Mouse (Mus musculus) hindbrain, postnatal 0 days (tissue): Measurements from ENCODE around the gene Kifc1. TPM values are rescaled to one million over a fixed set of nuclear protein-coding genes. Genes with fewer than 3 reads are reported as not detected.
A peak's percentile ranks its signal among the peaks of the same experiment; 100 is the strongest.
"Not testable (repeated sequence)": the region's sequence is repeated elsewhere in the genome, so short reads cannot be mapped to it uniquely, and the experiment has no call there.

ENCODE experiments used
- ATAC-seq: fragments of 200-750 bp; cut with Nextera tagmentation; 2 replicates; pipeline ENCODE4 v1.8.0; 2017; ENCODE audit warnings: mild to moderate bottlenecking, moderate TSS enrichment, moderate library complexity
- DNase-seq: peaks from one replicate; pipeline ENCODE4 v3.0.0-alpha.2; 2015; ENCODE audit warnings: low spot score
- H3K27ac ChIP-seq: fragments of 300-500 bp; sonication (generic); 2 replicates; pipeline ENCODE4 v1.5.1; 2014; ENCODE audit warnings: mild to moderate bottlenecking
- H3K27me3 ChIP-seq: fragments of 300-500 bp; sonication (generic); 2 replicates; pipeline ENCODE4 v1.6.1; 2014; ENCODE audit warnings: low read length, mixed read lengths; ENCODE audit not compliant: insufficient read depth
- H3K36me3 ChIP-seq: fragments of 300-500 bp; sonication (generic); 2 replicates; pipeline ENCODE4 v1.6.1; 2014; ENCODE audit warnings: low read length, mixed read lengths; ENCODE audit not compliant: insufficient read depth
- H3K4me1 ChIP-seq: fragments of 300-500 bp; sonication (generic); 2 replicates; pipeline ENCODE4 v1.6.1; 2014; ENCODE audit warnings: antibody characterized with exemption, low read length, mixed read lengths; ENCODE audit not compliant: insufficient read depth
- H3K4me2 ChIP-seq: fragments of 300-500 bp; sonication (generic); 2 replicates; pipeline ENCODE4 v1.6.1; 2014; ENCODE audit warnings: low read depth, mild to moderate bottlenecking, low read length, moderate library complexity, mixed read lengths
- H3K4me3 ChIP-seq: fragments of 300-500 bp; sonication (generic); 2 replicates; pipeline ENCODE4 v1.5.1; 2014; ENCODE audit warnings: low read length
- H3K9ac ChIP-seq: fragments of 300-500 bp; sonication (generic); replicated peaks from 2 replicates; pipeline ENCODE4 v1.6.1; 2014; ENCODE audit warnings: mild to moderate bottlenecking, low read length, moderate library complexity, mixed read lengths
- H3K9me3 ChIP-seq: fragments of 300-500 bp; sonication (generic); 2 replicates; pipeline ENCODE4 v1.6.1; 2016; ENCODE audit warnings: low read length, mixed read lengths
- CTCF ChIP-seq: IDR thresholded peaks from 2 replicates; pipeline ENCODE4 v1.5.1; 2016; ENCODE audit warnings: antibody characterized with exemption, control low read depth, low read depth
- WGBS: fragments of 180-500 bp; shearing (Covaris S2); extraction: QIAGEN DNeasy Blood & Tissue Kit; methylation state at CpG from one replicate; pipeline ENCODE4 v1.1.7; 2014; 5-methylcytosine and 5-hydroxymethylcytosine counted together
- polyA plus RNA-seq: library from polyadenylated mRNA; unstranded; fragments of >200 nt; fragmentation: Nextera tagmentation; extraction: Ambion mirVana; gene quantifications from 2 replicates; pipeline ENCODE4 v1.2.1, GENCODE M21; 2015
- total RNA-seq: library from RNA; depleted of rRNA; stranded (reverse); fragments of >200 nt; gene quantifications from 2 replicates; pipeline ENCODE4 v1.2.3, GENCODE M21; 2014

Kifc1 gene
- total and polyA plus RNA-seq, 2 experiments from 2014 or later, result 2.0 to 5.8 TPM

DNA sequence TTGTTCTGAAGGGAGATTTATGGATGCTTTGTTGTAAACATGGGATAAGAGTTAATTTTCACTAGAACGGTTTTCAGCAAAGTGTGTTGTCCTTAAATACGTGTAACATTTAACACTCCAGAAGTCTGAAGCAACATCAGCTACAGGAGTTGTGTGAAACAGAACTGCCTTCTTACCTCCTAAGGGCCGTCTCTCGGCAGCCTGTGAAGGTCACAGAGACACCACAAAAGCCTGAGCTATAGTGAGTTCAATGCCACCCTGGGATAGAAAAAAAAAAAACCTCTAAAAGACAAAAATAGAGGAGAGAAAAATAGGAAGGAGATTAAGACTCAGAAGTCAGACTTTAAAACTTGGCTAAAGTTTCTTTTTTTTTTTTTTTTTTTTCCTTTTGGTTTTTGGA is 11.6 kb upstream of the Kifc1 start:
- ATAC-seq, result no peak
- no peaks in the 10 kb centered on the region for H3K36me3 ChIP-seq
- no peak for TF ChIP-seq CTCF
- no peaks in the 10 kb centered on the region for H3K4me1 ChIP-seq
- no peaks in the 10 kb centered on the region for H3K27me3 ChIP-seq
- no peaks in the 10 kb centered on the region for H3K9me3 ChIP-seq
- DNase-seq, result no peak
- no peak overlapping the region for H3K4me2 ChIP-seq
- H3K4me3 ChIP-seq, result no peak overlapping the region
- WGBS, result 77% methylated on average over 4 of the region's 4 CpGs
- no peak overlapping the region for H3K9ac ChIP-seq
- no peak overlapping the region for H3K27ac ChIP-seq

DNA sequence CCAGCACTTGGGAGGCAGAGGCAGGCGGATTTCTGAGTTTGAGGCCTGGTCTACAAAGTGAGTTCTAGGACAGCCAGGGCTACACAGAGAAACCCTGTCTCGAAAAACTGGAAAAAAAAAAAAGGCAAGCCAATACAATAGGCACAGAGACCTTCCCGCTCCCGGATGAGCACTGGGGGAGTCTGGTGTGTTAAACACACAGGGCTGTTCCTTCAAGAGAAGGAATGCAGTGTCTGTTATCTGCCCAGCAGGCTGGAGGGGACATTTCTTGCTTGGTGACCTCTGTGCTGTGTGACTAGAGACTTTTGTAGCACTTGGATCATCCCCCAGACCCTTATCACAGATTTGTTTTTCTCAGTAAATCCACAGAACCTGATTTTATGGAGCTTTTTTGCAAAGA is 11.2 kb upstream of the Kifc1 start:
- Histone ChIP-seq H3K9ac (no peak overlapping the region), H3K27ac (no peak overlapping the region), H3K36me3 (no peaks in the 10 kb centered on the region), H3K27me3 (no peaks in the 10 kb centered on the region), H3K4me3 (no peak overlapping the region), H3K4me2 (no peak overlapping the region), H3K4me1 (no peaks in the 10 kb centered on the region), H3K9me3 (no peaks in the 10 kb centered on the region)
- TF ChIP-seq CTCF, result no peak
- ATAC-seq (no peak), DNase-seq (no peak)
- 71% methylated on average over 4 of the region's 4 CpGs for WGBS

DNA sequence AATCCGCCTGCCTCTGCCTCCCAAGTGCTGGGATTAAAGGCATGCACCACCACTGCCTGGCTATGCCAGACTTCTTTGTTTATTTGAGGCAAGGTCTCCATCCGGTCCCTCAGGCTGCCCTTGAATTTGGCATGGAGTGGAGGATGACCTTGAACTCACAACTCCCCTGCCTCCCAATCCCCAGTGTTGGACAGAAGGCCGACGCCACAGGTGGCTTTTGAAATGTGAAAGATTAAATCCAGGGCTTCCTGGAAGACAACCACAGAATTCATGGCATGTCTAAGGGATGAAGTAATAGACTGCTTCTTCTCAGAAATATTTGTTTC is 10.5 kb upstream of the Kifc1 start:
- TF ChIP-seq CTCF, result no peak

DNA sequence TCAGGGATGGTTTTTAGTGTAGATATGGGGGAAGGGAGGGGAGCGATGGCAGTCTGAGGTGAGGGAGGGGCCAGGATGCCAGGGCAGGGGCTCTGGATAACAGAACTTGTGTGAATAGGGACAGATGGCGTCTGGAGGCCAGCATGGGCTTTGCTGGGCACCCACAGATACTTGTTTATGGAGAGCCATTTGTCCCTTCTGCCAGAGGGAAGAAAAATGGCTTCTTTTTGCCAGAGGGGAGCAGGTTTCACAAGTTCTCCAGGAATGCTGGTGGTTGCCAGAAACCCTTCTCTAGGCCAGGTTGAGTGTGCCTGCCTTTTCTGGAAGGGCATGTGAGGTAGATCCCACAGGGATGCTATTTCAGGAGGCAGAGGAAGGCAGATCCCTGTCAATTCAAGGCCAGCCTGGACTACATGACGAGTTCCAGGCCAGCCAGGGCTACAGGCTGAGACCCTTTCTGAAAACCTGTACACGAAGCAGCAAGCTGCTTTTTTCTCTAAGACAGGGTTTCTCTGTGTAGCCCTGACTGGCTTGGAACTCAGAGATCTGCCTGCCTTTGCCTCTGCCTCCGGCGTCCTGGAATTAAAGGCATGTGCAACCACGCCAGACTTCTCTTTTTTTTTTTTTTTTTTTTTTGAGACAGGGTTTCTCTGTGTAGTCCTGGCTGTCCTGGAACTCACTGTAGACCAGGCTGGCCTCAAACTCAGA is 10.0 kb upstream of the Kifc1 start:
- no peaks in the 10 kb centered on the region for H3K27me3 ChIP-seq
- no peak for TF ChIP-seq CTCF
- no peak overlapping the region for H3K4me3 ChIP-seq
- H3K36me3 ChIP-seq, result no peaks in the 10 kb centered on the region
- no peak overlapping the region for H3K4me2 ChIP-seq
- no peaks in the 10 kb centered on the region for H3K4me1 ChIP-seq
- H3K9ac ChIP-seq, result no peak overlapping the region
- H3K27ac ChIP-seq, result no peak overlapping the region
- ATAC-seq (no peak), DNase-seq (no peak)
- 73% methylated on average over 7 of the region's 7 CpGs for WGBS
- H3K9me3 ChIP-seq, result no peaks in the 10 kb centered on the region

More for the DNA sequence above, 10.5 kb upstream of the Kifc1 start:
- H3K4me1 ChIP-seq, result no peaks in the 10 kb centered on the region
- H3K4me2 ChIP-seq, result no peak overlapping the region
- H3K27me3 ChIP-seq, result no peaks in the 10 kb centered on the region
- ATAC-seq (no peak), DNase-seq (no peak)
- no peak overlapping the region for H3K4me3 ChIP-seq
- H3K9me3 ChIP-seq, result no peaks in the 10 kb centered on the region
- no peaks in the 10 kb centered on the region for H3K36me3 ChIP-seq
- 90% methylated on average over 4 of the region's 4 CpGs for WGBS
- H3K9ac ChIP-seq, result no peak overlapping the region
- no peak overlapping the region for H3K27ac ChIP-seq

DNA sequence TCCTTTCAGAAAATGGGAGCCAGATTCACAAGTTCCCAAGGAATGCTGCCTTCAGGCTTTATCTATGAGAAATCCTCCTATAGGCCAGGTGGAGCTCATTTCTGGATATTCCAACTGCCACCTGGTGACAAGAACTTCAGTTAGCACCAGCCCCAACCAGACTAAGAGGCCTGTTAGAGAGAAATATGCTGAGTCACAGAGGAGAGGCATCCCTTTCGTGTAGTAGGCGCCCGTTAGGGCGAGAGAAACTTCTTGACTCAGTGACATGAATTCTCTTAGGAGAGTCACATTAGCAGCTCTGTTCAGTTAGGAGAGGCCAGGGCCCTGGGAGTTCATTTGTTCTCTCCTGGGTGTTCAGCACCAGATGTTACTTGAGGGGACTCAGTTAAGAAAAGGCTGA is 9.2 kb upstream of the Kifc1 start:
- no peak for DNase-seq

DNA sequence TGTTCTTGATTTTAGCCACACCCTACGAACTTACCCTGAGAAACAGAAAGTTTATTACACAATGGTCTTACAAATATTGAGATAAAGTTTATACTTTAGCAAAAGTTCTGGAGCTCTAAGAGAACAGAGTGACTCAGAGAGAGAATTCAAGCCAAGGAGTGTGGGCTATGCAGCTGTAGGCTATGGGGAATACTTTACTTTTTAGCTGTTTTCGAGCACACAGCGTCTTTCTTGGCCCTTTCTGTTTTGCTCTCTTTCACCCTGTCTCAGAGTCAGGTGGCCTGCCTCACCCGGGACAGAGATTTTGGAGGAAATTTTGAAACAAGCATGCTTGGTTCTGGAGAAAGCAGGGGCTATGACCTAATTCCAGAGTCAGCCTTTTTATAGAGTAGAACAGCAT is 7.7 kb upstream of the Kifc1 start:
- H3K36me3 ChIP-seq, H3K9me3 ChIP-seq, H3K9ac ChIP-seq, H3K4me3 ChIP-seq, H3K27me3 ChIP-seq, H3K27ac ChIP-seq, H3K4me2 ChIP-seq, DNase-seq, H3K4me1 ChIP-seq, ATAC-seq: not testable (repeated sequence)
- WGBS, result 82% methylated on average over 4 of the region's 4 CpGs

More for the DNA sequence above, 9.2 kb upstream of the Kifc1 start:
- Histone ChIP-seq H3K9ac (no peak overlapping the region), H3K4me1 (no peaks in the 10 kb centered on the region), H3K4me3 (no peak overlapping the region), H3K4me2 (no peak overlapping the region), H3K36me3 (no peaks in the 10 kb centered on the region), H3K27ac (no peak overlapping the region), H3K9me3 (no peaks in the 10 kb centered on the region), H3K27me3 (no peaks in the 10 kb centered on the region)
- no peak for ATAC-seq
- TF ChIP-seq CTCF, result no peak
- 88% methylated on average over 4 of the region's 4 CpGs for WGBS

DNA sequence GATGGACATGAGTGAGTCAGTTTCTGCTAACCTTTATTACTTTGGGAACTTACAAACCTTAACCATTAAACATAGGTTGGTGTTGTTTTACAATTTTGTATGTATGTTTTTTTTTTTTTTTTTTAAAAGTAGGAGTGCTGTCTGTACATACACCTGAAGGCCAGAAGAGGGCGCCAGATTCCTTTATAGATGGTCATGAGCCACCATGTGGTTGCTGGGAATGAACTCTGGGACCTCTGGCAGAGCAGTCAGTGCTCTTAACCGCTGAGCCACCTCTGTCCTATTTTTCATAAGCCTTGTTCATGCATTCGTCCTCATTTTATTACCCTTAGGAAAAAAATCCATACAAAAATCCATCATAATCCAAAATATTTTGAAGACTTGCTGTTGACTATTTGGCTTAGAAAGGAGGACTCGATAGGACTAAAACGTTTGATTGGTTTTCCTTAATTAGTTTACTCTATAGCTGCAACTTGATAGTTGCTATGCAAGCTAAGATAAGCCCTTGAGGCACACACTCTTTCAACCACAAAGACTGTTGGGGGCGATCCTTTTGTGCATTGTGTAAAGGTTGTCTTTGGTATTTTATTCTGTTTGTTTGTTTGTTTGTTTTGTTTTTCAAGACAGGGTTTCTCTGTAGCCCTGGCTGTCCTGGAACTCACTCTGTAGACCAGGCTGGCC is 6.8 kb upstream of the Kifc1 start:
- no peaks in the 10 kb centered on the region for H3K27me3 ChIP-seq
- TF ChIP-seq CTCF, result peak; percentile 72
- no peaks in the 10 kb centered on the region for H3K9me3 ChIP-seq
- H3K27ac ChIP-seq, result no peak overlapping the region
- ATAC-seq (no peak), DNase-seq (peak; percentile 71)
- no peaks in the 10 kb centered on the region for H3K36me3 ChIP-seq
- WGBS, result 44% methylated on average over 6 of the region's 6 CpGs
- H3K4me1 ChIP-seq, result no peaks in the 10 kb centered on the region
- H3K9ac ChIP-seq, result no peak overlapping the region
- no peak overlapping the region for H3K4me3 ChIP-seq
- no peak overlapping the region for H3K4me2 ChIP-seq

DNA sequence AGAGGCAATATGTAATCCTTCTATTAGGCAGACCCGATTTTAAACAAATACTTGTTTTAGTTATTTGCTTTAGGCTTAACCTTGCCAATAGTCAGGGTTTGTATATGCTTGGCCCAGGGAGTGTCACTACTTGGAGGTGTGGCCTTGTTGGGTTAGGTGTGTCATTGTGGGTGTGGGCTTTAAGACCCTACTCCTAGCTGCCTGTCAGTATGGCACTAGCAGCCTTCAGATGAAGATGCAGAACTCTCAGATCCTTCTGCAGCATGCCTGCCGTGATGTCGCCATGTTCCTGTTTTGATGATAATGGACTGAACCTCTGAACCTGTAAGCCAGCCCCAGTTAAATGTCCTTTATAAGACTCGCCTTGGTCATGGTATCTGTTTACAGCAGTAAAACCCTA is 2.5 kb upstream of the Kifc1 start:
- H3K4me2 ChIP-seq, H3K9ac ChIP-seq, H3K27ac ChIP-seq, ATAC-seq, H3K27me3 ChIP-seq, DNase-seq, H3K9me3 ChIP-seq, H3K4me3 ChIP-seq, H3K4me1 ChIP-seq, H3K36me3 ChIP-seq: not testable (repeated sequence)
- WGBS, result 74% methylated on average over 4 of the region's 4 CpGs
